Mouse (Mus musculus): ENCODE measurements at regions not wholly inside any gene's neighbourhood (a gene's known extent, or its start where the extent isn't known, plus 50 kb on each side); places are given as distances from the start of the nearest gene placed in this dataset.

- peak; percentile 65 for DNase-seq (ENCODE audit: low spot score)
Measured at GRCm38 (mm10) chr14:96908737-96909136, 389.8 kb upstream of the Klhl1 start.

GRCm38 (mm10) chr14:96879701-96880100 lies 360.8 kb upstream of the Klhl1 start:
- no peak for DNase-seq (ENCODE audit: low spot score)

DNA sequence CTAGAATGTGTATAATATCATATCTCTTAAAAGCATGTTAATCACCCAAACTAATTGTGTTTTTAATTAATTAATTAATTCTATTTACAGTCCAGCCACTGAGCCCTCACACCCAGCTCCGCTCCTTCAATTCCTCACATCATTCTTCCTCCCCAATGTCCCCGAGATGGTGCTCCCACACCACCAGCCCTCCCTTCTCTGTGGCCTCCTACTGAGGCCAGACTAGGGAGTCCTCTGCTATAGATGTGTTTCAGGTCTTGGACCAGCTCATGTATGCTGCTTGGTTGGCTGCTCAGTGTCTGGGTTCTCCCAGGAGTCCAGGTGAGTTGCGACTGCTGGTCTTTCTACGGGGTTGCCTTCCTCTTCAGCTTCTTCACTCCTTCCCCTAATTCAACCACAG lies 353.1 kb upstream of the Klhl1 start:
- DNase-seq (ENCODE audit: low spot score) = no peak

DNA sequence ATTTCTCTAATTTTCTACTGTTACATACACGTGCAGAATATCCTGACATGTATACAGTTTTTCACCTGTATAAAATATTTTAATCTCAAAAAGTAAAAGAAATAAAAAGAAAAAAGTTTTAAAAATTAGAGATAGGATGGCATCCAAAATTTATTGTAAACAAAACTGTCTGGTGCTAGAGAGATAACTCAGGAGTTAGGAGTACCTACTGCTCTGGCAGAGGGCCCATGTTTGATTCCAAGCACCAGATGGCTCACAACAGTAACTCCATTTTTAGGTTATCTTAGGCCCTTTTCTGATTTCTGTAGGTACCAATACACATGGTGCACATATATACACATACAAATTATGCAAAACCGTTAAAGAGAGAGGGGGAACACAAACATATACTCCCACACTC lies 320.0 kb upstream of the Klhl1 start:
- DNase-seq (ENCODE audit: low spot score) = no peak

- DNase-seq (ENCODE audit: low spot score) = no peak
Measured at GRCm38 (mm10) chr14:96825083-96825482, 306.2 kb upstream of the Klhl1 start.

GRCm38 (mm10) chr14:96815665-96816064 lies 296.8 kb upstream of the Klhl1 start:
- no peak for DNase-seq (ENCODE audit: low spot score)

- DNase-seq (ENCODE audit: low spot score) = no peak
Measured at GRCm38 (mm10) chr14:96805284-96805683, 286.4 kb upstream of the Klhl1 start.

- no peak for DNase-seq (ENCODE audit: low spot score)
Measured at GRCm38 (mm10) chr14:96794806-96795205, 275.9 kb upstream of the Klhl1 start.

- no peak for DNase-seq (ENCODE audit: low spot score)
Measured at GRCm38 (mm10) chr14:96787917-96788316, 269.0 kb upstream of the Klhl1 start.

DNA sequence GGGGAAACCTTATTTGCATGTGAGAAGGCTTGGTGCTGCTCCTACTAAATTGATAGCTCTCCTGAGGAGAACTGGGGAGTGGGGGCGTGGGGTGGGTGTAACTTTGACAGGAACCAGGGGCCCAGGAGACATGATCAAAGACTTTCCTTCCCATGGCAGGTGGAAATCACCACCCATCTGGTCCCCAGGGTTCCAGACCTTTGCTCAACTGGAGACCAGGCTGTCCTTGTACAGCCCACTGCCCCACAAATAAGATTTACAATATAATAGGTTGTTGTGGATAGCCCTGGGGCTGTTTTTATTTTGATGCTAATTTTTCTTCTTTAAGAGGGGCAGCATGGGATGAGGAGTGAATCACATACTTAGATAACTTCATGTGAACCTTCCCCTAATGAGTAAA lies 268.4 kb upstream of the Klhl1 start:
- no peak for DNase-seq (ENCODE audit: low spot score)

- DNase-seq (ENCODE audit: low spot score) = no peak
Measured at GRCm38 (mm10) chr14:96775801-96776200, 256.9 kb upstream of the Klhl1 start.

- DNase-seq (ENCODE audit: low spot score) = no peak
Measured at GRCm38 (mm10) chr14:96760591-96760990, 241.7 kb upstream of the Klhl1 start.

DNA sequence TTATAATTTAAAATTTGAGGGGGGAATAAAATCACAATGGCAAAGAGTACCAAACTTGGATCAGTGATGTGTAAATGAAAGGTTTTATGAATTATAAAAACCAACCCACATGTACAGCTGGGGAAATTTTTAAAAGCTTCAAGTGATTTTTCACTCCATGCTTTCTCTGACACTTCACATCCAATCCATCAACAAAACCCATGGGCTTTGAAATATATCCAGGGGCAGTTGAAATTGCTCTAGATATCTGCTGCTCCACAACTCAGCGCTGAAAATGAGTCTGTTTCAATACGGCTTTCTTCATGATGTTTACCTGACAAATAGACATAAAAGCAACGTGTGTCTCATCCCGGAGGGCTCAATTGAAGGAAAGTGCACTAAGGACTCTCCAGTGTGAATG lies 214.3 kb upstream of the Klhl1 start:
- no peak for DNase-seq (ENCODE audit: low spot score)

- no peak for DNase-seq (ENCODE audit: low spot score)
Measured at GRCm38 (mm10) chr14:96697086-96697485, 178.2 kb upstream of the Klhl1 start.

DNA sequence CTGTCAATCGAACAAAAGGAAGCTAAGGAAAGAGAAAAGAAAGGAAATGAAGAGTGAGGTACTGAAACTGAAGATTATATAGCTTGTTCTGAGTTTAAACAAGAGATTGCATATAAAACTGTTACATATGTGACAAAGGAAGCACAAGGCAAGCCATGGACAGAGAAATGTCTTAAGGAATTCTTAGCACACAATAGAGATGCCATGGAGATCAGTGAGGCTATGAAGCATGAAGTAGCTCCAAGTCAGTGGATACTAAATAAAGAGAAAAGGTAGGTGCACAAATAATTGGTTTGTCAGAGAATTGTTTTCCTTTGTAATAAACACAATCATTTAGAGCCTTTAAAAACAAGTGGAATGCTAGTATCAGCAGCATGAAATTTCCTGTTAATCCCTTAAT lies 172.0 kb upstream of the Klhl1 start:
- no peak for DNase-seq (ENCODE audit: low spot score)

- DNase-seq (ENCODE audit: low spot score) = no peak
Measured at GRCm38 (mm10) chr14:96683943-96684342, 165.0 kb upstream of the Klhl1 start.

- no peak for DNase-seq (ENCODE audit: low spot score)
Measured at GRCm38 (mm10) chr14:96681740-96682139, 162.8 kb upstream of the Klhl1 start.

DNA sequence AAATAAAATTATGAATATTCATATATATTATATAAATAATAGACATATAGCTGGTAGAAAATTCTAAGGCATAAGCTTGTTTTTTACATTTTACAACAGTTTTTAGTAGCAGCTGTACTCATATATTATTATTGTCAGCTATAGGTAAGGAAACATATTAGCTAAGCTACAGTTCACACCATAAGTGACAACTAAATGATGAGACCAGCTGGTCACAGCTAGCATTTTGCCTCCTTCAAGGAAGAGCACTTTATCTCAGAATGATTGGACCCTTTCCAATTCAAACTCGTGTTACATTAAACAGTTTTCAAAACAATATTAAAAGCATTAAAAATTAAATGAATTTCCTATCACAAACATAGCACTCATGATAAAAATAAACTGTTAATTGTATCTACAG lies 157.3 kb upstream of the Klhl1 start:
- DNase-seq (ENCODE audit: low spot score) = no peak

DNA sequence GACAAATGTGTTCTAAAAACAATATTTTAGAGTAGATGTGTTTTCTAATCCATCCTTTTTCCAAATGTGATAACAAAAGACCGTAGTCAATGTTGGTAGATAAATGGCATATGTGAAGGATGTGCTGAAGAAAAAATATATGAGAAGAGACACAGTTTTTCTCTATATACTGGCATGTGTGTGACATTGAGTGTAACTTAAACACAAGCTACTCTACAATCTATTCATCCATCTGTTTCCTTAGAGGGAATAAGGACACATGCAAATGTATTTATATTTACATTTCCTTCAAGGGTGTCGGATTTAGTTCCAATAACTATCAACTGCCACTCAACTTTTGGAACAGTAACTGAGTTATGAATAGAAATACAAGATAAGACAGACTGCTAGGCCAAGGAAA lies 149.7 kb upstream of the Klhl1 start:
- no peak for DNase-seq (ENCODE audit: low spot score)

- DNase-seq (ENCODE audit: low spot score) = no peak
Measured at GRCm38 (mm10) chr14:96656500-96656899, 137.6 kb upstream of the Klhl1 start.

GRCm38 (mm10) chr14:96630291-96630690 lies 111.4 kb upstream of the Klhl1 start:
- no peak for DNase-seq (ENCODE audit: low spot score)

DNA sequence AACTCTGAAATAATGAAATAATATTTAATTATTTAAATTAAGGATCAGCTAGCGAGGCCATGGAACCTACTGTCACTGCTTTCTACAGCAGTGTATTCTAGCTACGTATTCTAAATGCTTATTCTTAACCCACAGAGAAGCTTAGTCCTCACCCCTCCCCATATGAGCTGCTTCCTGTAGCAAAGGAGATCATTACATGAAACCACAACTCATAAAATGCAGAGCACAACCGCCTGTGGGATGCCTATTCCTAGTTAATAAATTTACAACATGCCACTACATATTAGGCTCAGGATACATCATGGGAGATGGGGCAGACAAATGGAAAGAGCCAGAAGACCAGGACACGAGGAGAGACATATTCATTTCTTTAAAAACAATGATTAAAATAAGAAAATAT lies 87.8 kb upstream of the Klhl1 start:
- no peak for DNase-seq (ENCODE audit: low spot score)

DNA sequence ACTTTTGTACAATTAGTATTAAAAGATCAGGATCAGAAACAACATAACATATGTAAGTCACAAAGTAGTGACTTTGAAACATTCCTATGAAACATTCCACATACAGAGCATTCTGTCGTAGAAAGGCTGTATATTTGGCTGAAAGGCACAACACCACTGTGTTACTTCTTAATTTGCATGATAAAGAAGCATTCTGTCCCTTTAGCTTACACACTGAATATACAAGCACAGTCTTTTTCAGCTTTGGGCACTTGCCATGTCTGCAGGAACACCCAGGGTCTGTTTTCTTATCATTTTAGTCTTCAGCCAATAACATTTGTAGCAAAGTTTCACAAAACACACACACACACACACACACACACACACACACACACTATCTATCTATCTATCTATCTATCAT lies 82.2 kb upstream of the Klhl1 start:
- DNase-seq (ENCODE audit: low spot score) = peak; percentile 4

DNA sequence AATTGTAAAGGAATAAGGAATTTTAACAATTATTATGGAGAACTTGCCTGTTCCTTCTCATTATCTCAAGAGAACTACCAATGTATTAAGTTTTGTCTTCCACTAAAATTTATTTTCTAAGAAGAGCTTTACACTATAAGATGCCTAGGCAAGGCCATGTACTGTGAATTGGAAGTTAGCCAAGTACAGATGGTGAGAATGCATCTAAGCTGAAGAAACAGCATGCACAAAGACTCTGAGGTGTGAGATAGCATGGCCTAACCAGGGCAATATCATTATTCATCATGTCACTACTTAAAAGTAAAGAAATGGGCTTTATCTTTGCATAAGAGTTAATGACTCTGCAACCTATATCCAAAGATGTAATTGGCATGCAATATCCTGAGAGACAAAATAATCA lies 73.1 kb upstream of the Klhl1 start:
- no peak for DNase-seq (ENCODE audit: low spot score)

Data from adipocyte (in vitro differentiated cells).